Mouse (Mus musculus): ENCODE results near the gene Lypd1. TPM values are rescaled to one million over a fixed set of nuclear protein-coding genes. Genes with fewer than 3 reads are reported as not detected.

Lypd1 gene
- polyA plus RNA-seq, 2 experiments from 2014 or later = not detected

Other genes starting within 250 kb of the Lypd1 start
- not detected for gene Gpr39, start 236.1 kb downstream of the Lypd1 start, polyA plus RNA-seq (2017; shearing (Covaris generic))

Measured in CD4-positive, CD25-positive, alpha-beta regulatory T cell, adult 4 months (primary cell).